Mouse (Mus musculus): Measurements from ENCODE around the gene Tubg2.

Gene Tubg2

GRCm38 (mm10) chr11:101180261-101180660 is 24.6 kb downstream of the Tubg2 start:
- no peak for DNase-seq

GRCm38 (mm10) chr11:101180846-101181740 is 25.4 kb downstream of the Tubg2 start:
- peak; percentile 64 for DNase-seq

- DNase-seq, result no peak
Measured at GRCm38 (mm10) chr11:101181961-101182360, 26.3 kb downstream of the Tubg2 start.

GRCm38 (mm10) chr11:101182771-101183517 is 27.2 kb downstream of the Tubg2 start:
- DNase-seq, result no peak

GRCm38 (mm10) chr11:101184984-101185383 is 29.3 kb downstream of the Tubg2 start:
- peak; percentile 32 for DNase-seq

- DNase-seq, result peak; percentile 28
Measured at GRCm38 (mm10) chr11:101185441-101185840, 29.7 kb downstream of the Tubg2 start.

- DNase-seq, result peak; percentile 66
Measured at GRCm38 (mm10) chr11:101186526-101187247, 31.0 kb downstream of the Tubg2 start.

GRCm38 (mm10) chr11:101187541-101187940 is 31.8 kb downstream of the Tubg2 start:
- DNase-seq, result peak; percentile 25

- peak; percentile 89 for DNase-seq
Measured at GRCm38 (mm10) chr11:101188166-101188805, 32.6 kb downstream of the Tubg2 start.

- DNase-seq, result peak; percentile 89
Measured at GRCm38 (mm10) chr11:101189495-101190180, 33.9 kb downstream of the Tubg2 start.

GRCm38 (mm10) chr11:101190181-101190912 is 34.6 kb downstream of the Tubg2 start:
- peak; percentile 47 for DNase-seq

- peak; percentile 53 for DNase-seq
Measured at GRCm38 (mm10) chr11:101190913-101191907, 35.5 kb downstream of the Tubg2 start.

- peak; percentile 41 for DNase-seq
Measured at GRCm38 (mm10) chr11:101191919-101192470, 36.3 kb downstream of the Tubg2 start.

GRCm38 (mm10) chr11:101192646-101193045 is 36.9 kb downstream of the Tubg2 start:
- peak; percentile 53 for DNase-seq

GRCm38 (mm10) chr11:101193076-101193475 is 37.4 kb downstream of the Tubg2 start:
- DNase-seq, result peak; percentile 32

GRCm38 (mm10) chr11:101194137-101194536 is 38.4 kb downstream of the Tubg2 start:
- peak; percentile 28 for DNase-seq

GRCm38 (mm10) chr11:101194643-101195042 is 38.9 kb downstream of the Tubg2 start:
- DNase-seq, result no peak

- peak; percentile 8 for DNase-seq
Measured at GRCm38 (mm10) chr11:101195101-101195500, 39.4 kb downstream of the Tubg2 start.

GRCm38 (mm10) chr11:101195571-101195970 is 39.9 kb downstream of the Tubg2 start:
- DNase-seq, result peak; percentile 9

GRCm38 (mm10) chr11:101196175-101196574 is 40.5 kb downstream of the Tubg2 start:
- no peak for DNase-seq
